Mouse (Mus musculus): ENCODE data around the gene P4hb. TPM values are rescaled to one million over a fixed set of nuclear protein-coding genes. Genes with fewer than 3 reads are reported as not detected.
"Not testable (repeated sequence)": the region's sequence is repeated elsewhere in the genome, so short reads cannot be mapped to it uniquely, and the experiment has no call there.

Gene P4hb
- polyA plus RNA-seq, 1 experiment = 519 TPM

- no peak for TF ChIP-seq CTCF (IDR thresholded peaks at IDR 0.05; ENCODE audit: control insufficient read depth, insufficient read depth, insufficient read length)
- TF ChIP-seq USF1 (IDR thresholded peaks at IDR 0.05; ENCODE audit: low read depth) = no peak
- no peak for TF ChIP-seq MYOG (IDR thresholded peaks at IDR 0.05; ENCODE audit: control insufficient read depth, extremely low read depth, insufficient read length)
- no peak for TF ChIP-seq CEBPB (IDR thresholded peaks at IDR 0.05; ENCODE audit: low read depth)
- TF ChIP-seq MYOD1 (IDR thresholded peaks at IDR 0.05; ENCODE audit: control insufficient read depth, insufficient read length, low read depth) = no peak
- no peak for TF ChIP-seq FOSL1 (IDR thresholded peaks at IDR 0.05; ENCODE audit: insufficient read depth, low read length, poor library complexity, severe bottlenecking)
- TF ChIP-seq MAX (IDR thresholded peaks at IDR 0.05) = no peak
- Histone ChIP-seq H3K79me3 (ENCODE audit: low read depth) (peaks cover 20% of the 10 kb centered on the region), H3ac (ENCODE audit: control insufficient read depth, insufficient read length, low read depth) (no peak overlapping the region), H3K36me3 (ENCODE audit: control insufficient read depth, insufficient read depth) (peaks cover 93% of the 10 kb centered on the region), H3K4me3 (ENCODE audit: insufficient read depth, poor library complexity, severe bottlenecking) (no peak overlapping the region), H3K27me3 (ENCODE audit: control insufficient read depth, insufficient read depth, insufficient read length) (no peaks in the 10 kb centered on the region), H3K79me2 (ENCODE audit: control insufficient read depth, insufficient read depth) (peaks cover 53% of the 10 kb centered on the region)
Measured at GRCm38 (mm10) chr11:120565114-120565513, 7.9 kb downstream of the P4hb start.

GRCm38 (mm10) chr11:120562949-120563348 lies 10.1 kb downstream of the P4hb start:
- no peaks in the 10 kb centered on the region for H3K27me3 ChIP-seq (ENCODE audit: control insufficient read depth, insufficient read depth, insufficient read length)
- TF ChIP-seq MYOG (IDR thresholded peaks at IDR 0.05; ENCODE audit: control insufficient read depth, extremely low read depth, insufficient read length) (no peak), FOSL1 (IDR thresholded peaks at IDR 0.05; ENCODE audit: insufficient read depth, low read length, poor library complexity, severe bottlenecking) (no peak), USF1 (IDR thresholded peaks at IDR 0.05; ENCODE audit: low read depth) (no peak), CTCF (IDR thresholded peaks at IDR 0.05; ENCODE audit: control insufficient read depth, insufficient read depth, insufficient read length) (no peak), MYOD1 (IDR thresholded peaks at IDR 0.05; ENCODE audit: control insufficient read depth, insufficient read length, low read depth) (no peak), MAX (IDR thresholded peaks at IDR 0.05) (no peak), CEBPB (IDR thresholded peaks at IDR 0.05; ENCODE audit: low read depth) (no peak)
- H3ac ChIP-seq (ENCODE audit: control insufficient read depth, insufficient read length, low read depth) = no peak overlapping the region
- H3K79me2 ChIP-seq (ENCODE audit: control insufficient read depth, insufficient read depth) = peaks cover 37% of the 10 kb centered on the region
- no peak overlapping the region for H3K4me3 ChIP-seq (ENCODE audit: insufficient read depth, poor library complexity, severe bottlenecking)
- H3K79me3 ChIP-seq (ENCODE audit: low read depth) = peaks cover 7% of the 10 kb centered on the region
- peaks cover 89% of the 10 kb centered on the region for H3K36me3 ChIP-seq (ENCODE audit: control insufficient read depth, insufficient read depth)

GRCm38 (mm10) chr11:120560952-120561728 lies 11.9 kb downstream of the P4hb start:
- Histone ChIP-seq H3ac (ENCODE audit: control insufficient read depth, insufficient read length, low read depth) (no peak overlapping the region), H3K4me3 (ENCODE audit: insufficient read depth, poor library complexity, severe bottlenecking) (no peak overlapping the region), H3K79me2 (ENCODE audit: control insufficient read depth, insufficient read depth) (peaks cover 19% of the 10 kb centered on the region), H3K36me3 (ENCODE audit: control insufficient read depth, insufficient read depth) (peaks cover 71% of the 10 kb centered on the region), H3K27me3 (ENCODE audit: control insufficient read depth, insufficient read depth, insufficient read length) (no peaks in the 10 kb centered on the region), H3K79me3 (ENCODE audit: low read depth) (peaks cover 4% of the 10 kb centered on the region)
- no peak for TF ChIP-seq CTCF (IDR thresholded peaks at IDR 0.05; ENCODE audit: control insufficient read depth, insufficient read depth, insufficient read length)
- TF ChIP-seq CEBPB (IDR thresholded peaks at IDR 0.05; ENCODE audit: low read depth) = no peak
- no peak for TF ChIP-seq MYOG (IDR thresholded peaks at IDR 0.05; ENCODE audit: control insufficient read depth, extremely low read depth, insufficient read length)
- no peak for TF ChIP-seq MYOD1 (IDR thresholded peaks at IDR 0.05; ENCODE audit: control insufficient read depth, insufficient read length, low read depth)
- no peak for TF ChIP-seq USF1 (IDR thresholded peaks at IDR 0.05; ENCODE audit: low read depth)
- no peak for TF ChIP-seq FOSL1 (IDR thresholded peaks at IDR 0.05; ENCODE audit: insufficient read depth, low read length, poor library complexity, severe bottlenecking)
- no peak for TF ChIP-seq MAX (IDR thresholded peaks at IDR 0.05)

- not testable (repeated sequence) for H3K79me3 ChIP-seq (ENCODE audit: low read depth); H3ac ChIP-seq (ENCODE audit: control insufficient read depth, insufficient read length, low read depth); H3K79me2 ChIP-seq (ENCODE audit: control insufficient read depth, insufficient read depth); H3K27me3 ChIP-seq (ENCODE audit: control insufficient read depth, insufficient read depth, insufficient read length); H3K4me3 ChIP-seq (ENCODE audit: insufficient read depth, poor library complexity, severe bottlenecking)
- H3K36me3 ChIP-seq (ENCODE audit: control insufficient read depth, insufficient read depth) = peaks cover 48% of the 10 kb centered on the region
Measured at GRCm38 (mm10) chr11:120558843-120559242, 14.2 kb downstream of the P4hb start.

- Histone ChIP-seq H3K4me3 (ENCODE audit: insufficient read depth, poor library complexity, severe bottlenecking) (no peak overlapping the region), H3ac (ENCODE audit: control insufficient read depth, insufficient read length, low read depth) (no peak overlapping the region), H3K79me3 (ENCODE audit: low read depth) (no peaks in the 10 kb centered on the region), H3K36me3 (ENCODE audit: control insufficient read depth, insufficient read depth) (peaks cover 12% of the 10 kb centered on the region), H3K27me3 (ENCODE audit: control insufficient read depth, insufficient read depth, insufficient read length) (no peaks in the 10 kb centered on the region), H3K79me2 (ENCODE audit: control insufficient read depth, insufficient read depth) (peaks cover 1% of the 10 kb centered on the region)
- TF ChIP-seq MYOD1 (IDR thresholded peaks at IDR 0.05; ENCODE audit: control insufficient read depth, insufficient read length, low read depth) (peak; percentile 46), MYOG (IDR thresholded peaks at IDR 0.05; ENCODE audit: control insufficient read depth, extremely low read depth, insufficient read length) (no peak)
Measured at GRCm38 (mm10) chr11:120555260-120555659, 17.8 kb downstream of the P4hb start.

GRCm38 (mm10) chr11:120554834-120555233 lies 18.2 kb downstream of the P4hb start:
- peaks cover 8% of the 10 kb centered on the region for H3K36me3 ChIP-seq (ENCODE audit: control insufficient read depth, insufficient read depth)
- H3K79me3 ChIP-seq (ENCODE audit: low read depth) = no peaks in the 10 kb centered on the region
- H3K79me2 ChIP-seq (ENCODE audit: control insufficient read depth, insufficient read depth) = peaks cover 6% of the 10 kb centered on the region
- no peaks in the 10 kb centered on the region for H3K27me3 ChIP-seq (ENCODE audit: control insufficient read depth, insufficient read depth, insufficient read length)
- TF ChIP-seq MAX (IDR thresholded peaks at IDR 0.05) (peak; percentile 71), USF1 (IDR thresholded peaks at IDR 0.05; ENCODE audit: low read depth) (peak; percentile 59), CEBPB (IDR thresholded peaks at IDR 0.05; ENCODE audit: low read depth) (peak; percentile 92), CTCF (IDR thresholded peaks at IDR 0.05; ENCODE audit: control insufficient read depth, insufficient read depth, insufficient read length) (no peak), FOSL1 (IDR thresholded peaks at IDR 0.05; ENCODE audit: insufficient read depth, low read length, poor library complexity, severe bottlenecking) (peak; percentile 4), MYOG (IDR thresholded peaks at IDR 0.05; ENCODE audit: control insufficient read depth, extremely low read depth, insufficient read length) (no peak), MYOD1 (IDR thresholded peaks at IDR 0.05; ENCODE audit: control insufficient read depth, insufficient read length, low read depth) (peak; percentile 67)
- H3ac ChIP-seq (ENCODE audit: control insufficient read depth, insufficient read length, low read depth) = no peak overlapping the region
- H3K4me3 ChIP-seq (ENCODE audit: insufficient read depth, poor library complexity, severe bottlenecking) = no peak overlapping the region

Measured in C2C12 (cell line).